Mouse (Mus musculus) retina, postnatal 7 days (tissue): ENCODE measurements at regions not wholly inside any gene's neighbourhood (a gene's known extent, or its start where the extent isn't known, plus 50 kb on each side); places are given as distances from the start of the nearest gene placed in this dataset.

Source experiments
- DNase-seq: peaks from one replicate; pipeline ENCODE4 v3.0.0-alpha.2; 2012; ENCODE audit warnings: low read depth, low spot score

DNA sequence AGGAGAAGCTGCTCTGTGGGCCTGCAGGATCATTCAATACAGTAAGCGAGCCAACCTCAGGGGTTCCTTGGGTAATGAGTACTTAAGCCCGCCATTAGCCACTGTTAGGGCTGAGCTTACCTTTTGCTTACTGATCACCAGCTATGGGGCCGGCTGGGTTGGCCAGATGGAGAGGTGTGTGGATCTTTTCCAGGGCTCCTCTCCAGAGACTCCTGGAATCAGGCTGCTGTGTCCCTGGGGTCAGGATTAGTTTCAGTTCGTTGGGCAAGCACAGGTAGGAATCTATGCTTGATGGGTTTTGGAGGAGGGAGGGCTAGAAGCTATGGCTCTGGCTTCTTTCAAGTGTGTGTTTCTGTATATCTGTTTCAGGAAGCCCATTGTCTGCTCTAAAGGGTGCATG, 175.7 kb upstream of the Gjb5 start:
- no peak for DNase-seq

DNA sequence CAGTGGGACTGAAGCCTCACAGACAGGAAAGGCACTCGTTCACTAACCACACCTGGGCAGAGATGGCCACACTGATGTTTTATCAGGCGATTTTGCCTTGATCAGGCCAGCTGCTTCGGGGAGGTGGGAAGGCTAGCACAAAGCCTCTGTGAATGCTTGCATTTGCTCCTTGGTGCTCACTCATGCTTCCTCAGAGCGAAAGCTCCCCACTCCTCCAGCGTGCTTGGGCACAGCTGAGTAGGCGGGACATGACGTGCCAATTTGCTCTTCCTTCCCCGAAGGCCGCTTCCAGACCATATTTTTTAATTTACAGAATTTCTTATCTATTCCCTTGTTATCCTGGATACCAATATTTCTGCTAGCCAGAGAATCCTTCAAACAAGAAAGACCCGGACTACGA, 172.8 kb upstream of the Gjb5 start:
- DNase-seq = no peak

DNA sequence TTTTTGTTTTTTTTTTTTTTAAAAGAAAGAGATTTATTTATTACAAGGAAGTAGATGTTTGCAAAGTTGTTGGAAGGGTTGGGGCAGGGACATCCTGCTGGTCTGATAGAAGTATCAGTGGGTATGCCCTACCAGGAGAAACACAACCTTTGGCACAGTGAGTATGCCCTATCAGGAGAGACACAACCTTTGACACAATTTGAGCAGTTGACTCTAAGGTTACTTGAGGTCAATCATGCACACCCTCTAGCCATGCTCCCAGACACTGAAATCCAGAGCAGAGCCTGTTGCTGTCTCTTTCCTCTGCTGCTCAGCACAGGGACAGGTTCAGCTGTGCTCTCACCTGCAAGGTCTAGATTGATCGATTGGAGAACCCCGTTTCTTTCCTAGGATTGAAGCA, 164.2 kb upstream of the Gjb5 start:
- DNase-seq = no peak

DNA sequence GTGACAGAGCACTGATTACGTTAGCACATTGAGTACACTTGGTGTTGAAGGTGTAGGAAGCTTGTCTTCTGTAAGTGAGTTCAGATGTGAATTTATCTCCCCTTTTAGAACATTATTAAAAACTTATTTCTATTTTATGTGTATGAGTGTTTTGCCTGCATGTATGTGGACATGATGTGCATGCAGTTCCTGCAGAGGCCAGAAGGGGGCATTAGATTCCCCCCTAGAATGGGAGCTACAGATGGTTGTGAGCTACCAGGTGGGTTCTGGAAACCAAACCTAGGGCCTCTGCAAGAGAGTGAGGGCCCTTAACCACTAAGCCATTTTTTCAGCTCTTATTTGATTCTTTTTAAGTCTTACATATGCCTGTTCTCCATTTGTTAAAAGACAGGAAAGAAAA, 160.0 kb upstream of the Gjb5 start:
- DNase-seq = no peak

DNA sequence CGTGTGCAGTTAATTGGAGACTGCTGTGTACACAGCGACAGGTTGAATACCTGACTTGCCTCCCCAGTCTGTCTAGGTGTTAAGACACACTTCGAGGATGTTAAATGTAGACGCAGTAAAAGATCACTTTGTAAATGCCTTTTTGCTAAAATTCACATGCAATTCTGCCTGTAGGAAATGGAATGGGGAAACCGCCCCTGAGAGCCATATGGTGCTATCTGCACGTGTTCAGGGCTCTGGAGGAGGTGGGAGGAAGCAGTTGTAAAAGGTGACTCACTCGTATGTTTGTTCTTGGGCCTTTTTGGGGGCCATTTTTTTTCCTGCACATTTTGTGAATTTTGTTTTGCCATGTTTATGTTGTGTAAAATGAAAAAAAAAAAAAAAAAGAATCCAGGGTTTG, 159.6 kb upstream of the Gjb5 start:
- no peak for DNase-seq

DNA sequence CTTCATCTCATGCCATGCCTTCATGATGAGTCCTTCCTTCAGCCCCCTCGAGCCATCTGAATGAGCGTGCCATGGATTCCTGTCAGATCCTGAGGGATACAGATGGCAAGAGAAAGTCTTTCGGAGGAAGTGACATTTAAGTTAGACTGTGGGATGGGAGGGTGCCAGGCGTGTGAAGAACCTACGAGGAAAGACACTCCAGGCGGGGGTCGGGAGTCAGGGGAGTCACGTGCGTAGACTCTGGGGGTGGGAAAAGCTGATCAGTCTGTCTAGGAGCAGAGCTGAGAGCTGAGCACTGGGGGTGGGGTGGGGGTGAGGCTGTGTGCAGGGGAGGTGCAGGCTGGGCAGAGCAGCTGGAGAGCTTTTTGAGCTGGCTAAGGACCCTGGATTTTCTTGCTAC, 152.0 kb upstream of the Gjb5 start:
- no peak for DNase-seq

DNA sequence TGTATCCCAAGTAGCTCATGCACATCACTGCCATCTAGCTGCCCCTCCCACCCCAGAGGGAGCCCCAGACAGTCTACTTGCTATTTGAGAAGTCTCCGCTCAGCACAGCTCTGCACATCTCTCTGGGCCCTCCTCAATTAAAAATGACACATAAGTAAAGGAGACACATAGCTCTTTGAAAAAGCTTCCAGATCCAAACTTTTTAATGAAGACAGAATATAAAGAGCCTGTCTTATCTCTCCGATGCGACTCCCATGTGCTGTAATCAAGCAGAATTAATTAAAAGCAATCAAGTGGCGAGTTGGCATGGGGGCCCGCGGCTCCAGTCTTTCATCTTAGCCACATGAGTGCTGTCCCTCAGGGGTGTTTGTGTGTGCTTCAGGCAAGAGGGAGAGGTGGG, 144.6 kb upstream of the Gjb5 start:
- no peak for DNase-seq

DNA sequence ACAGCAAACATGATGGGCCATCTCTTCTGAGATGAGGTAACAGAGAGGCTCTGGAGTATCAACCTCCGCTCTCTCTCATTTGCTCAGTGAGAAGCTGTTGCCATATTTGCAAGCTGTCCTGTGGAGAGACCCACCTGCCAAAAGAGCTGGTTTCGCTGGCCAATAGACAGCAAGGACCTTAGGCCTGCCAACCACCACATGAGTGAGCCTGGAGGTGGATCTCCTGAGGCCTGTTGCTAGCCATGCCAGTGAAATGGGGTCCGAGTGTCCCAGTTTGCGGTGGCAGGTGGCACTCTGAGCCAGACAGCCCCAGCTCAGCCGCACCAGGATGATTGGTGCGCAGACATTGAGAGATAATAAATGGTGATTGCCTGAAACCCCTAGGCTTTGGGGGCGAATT, 143.9 kb upstream of the Gjb5 start:
- DNase-seq = no peak

DNA sequence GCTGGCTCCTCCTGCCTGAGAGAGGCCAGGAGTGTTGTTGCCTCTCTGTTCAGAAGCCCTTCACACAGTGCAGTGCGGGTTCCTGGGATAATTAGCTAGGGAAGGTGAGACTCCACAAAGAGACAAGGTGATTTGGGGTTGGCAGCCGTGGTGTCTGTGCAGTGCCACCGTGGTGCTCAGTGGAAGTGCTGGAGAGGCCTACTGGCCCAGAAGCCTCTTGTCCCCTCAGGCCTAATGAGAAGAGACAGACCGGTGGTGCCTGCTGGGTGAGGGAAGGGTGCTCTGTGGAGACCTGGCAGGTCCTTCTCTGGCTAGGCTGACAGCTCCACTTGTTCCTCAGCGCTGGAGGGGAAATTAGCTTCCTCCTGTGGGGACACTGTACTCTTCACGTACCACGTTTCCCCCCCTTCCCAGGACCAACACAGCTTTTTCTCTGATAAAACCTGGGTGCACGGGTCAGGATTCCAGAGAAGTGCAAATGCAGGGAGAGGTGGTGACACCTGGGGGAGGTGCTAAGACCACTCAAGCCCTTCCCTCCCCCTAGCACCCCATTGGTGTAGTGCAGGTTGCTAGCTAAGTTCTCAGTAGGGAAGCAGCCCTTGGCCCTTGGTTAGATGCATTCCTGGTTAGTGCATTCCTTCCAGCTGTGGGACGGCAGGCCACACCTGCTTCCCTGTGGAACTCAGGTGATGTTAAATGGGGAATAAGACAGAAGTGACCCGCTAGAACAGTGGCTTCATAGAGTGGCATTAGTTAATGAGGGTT, 129.2 kb upstream of the Gjb5 start:
- DNase-seq = no peak

DNA sequence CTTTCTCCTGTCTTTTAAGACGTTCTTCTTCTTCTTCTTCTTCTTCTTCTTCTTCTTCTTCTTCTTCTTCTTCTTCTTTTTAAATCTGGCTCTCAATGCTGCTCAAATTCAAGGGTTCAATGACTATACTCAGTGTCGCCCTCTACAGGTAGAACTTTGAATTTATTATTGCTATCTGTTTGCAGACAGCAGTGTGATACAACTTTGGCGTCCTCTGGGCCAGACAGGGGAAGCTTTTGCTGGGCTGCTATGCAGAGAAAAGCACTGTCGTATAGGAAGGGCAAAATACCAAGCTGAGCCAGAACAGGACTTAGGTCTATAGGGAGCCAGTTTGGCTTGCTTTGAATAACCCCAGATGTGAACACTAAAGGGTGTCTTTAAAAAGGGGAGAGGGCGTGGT, 127.3 kb upstream of the Gjb5 start:
- DNase-seq = no peak

DNA sequence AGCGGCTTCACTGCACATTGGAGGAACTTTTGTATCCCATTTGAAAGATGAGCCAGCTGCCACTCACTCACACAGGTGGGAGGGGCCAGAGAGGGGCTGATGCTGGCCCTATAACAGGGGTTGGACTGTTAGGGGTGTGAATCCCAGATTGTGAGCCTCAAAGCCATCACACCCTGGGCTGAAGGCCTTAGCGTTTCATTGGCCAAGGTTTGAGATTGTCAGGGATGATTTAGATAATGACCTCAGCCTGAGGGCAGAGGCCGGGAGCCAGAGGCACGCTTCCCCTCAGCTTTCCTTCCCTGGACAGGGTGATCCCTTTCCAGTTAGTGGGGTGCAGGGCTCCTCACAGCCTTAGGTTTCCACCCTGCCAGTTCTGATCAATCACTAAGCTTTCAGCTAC, 124.5 kb upstream of the Gjb5 start:
- no peak for DNase-seq

DNA sequence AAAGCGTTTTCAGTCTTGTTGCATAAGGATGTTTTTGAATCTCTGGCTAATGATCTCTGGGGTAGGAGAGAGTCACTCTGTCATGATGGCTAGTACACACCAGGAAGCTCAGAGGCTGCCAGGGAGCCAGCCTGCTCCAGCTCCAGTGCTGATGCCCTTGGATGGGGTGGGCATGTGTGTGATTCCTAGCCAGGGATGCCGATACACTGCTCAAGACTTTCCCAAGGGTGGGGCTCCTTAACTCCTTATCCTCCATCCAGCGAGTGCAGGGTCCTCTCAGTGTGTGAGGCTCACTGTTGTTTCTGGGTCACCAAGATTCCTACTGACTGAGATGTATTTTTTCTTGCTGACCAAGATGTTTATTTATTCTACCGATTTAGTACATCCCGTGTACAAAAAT, 122.4 kb upstream of the Gjb5 start:
- no peak for DNase-seq

DNA sequence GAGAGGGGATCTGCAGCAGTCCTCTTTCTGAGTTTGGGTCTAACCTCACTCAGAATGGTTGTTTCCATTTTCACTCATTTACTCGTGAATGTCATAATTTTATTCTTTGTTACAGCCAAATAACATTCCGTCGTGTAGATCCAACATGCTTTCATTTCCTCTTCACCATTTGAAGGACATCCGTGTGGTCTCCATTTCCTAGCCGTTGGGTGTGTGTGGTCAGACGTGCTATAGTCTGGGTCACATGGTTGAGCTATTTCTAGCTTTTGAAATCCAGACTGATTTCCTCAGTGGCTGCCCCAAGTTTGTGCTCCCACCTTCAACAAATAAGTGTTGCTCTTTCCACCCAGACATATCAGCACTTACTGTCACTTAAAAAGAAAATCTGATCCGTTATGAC, 111.9 kb upstream of the Gjb5 start:
- DNase-seq = no peak

DNA sequence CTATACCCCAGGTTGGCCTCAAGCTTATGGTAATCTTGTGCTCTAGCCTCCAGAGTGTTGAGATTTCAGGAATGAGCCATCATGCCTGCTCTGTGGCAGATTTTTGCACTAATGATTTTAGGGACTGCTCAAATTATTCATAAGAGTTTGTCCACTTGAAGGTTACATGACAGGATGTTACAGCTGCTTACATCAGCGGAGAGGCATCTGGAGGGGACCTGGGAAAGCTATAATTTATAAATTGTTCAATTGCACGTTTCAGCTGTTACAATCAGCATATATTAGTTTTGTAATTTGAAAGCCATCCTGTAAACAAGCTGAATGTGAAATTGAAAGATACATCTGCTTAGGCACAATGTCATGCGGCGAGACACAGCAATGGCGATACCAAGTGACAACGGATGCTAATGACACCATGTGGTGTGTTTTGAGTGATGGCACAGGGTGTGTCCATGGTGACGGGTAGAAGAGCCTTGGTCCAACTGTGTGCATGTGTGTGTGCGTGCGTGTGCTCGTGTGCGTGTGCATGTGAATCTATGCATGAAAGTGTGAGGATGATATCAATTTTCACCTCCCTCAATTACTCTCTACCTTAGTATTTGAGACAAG, 96.6 kb upstream of the Gjb5 start:
- DNase-seq = no peak

DNA sequence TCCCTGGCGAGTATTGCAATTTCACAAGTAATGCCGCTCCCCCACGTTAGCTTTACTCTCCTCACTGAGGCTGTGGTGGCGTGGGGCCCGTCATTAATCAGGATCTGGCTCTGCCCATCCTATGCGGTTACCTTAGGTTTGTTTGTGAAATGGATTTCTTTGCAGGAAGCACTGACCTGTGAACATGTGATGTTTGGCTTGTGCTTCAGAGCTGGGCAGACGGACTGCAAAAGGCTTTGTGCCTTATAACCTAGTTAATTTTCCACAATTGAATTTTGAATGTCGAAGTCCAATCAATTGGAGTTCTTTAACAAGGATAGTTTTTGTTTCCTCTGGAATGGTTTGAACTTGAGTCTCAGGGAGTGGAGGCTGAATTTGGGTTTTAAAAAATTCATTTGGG, 94.1 kb upstream of the Gjb5 start:
- DNase-seq = no peak

DNA sequence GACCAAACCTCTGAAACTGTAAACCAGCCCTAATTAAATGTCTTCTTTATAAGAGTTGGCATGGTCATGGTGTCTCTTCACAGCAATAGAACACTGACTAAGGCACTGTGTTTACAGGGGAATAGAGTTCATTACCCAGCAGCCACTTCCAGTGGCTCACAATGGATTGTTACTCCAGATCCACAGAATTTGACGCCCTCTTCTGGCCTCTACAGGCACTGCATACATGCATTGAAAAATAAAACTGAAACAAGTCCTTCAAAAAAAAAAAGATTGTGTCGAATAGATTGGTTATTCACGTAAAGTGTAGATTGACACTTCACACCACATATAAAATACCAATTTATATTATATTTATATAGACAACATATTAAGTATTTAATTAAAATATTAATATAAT, 87.3 kb upstream of the Gjb5 start:
- no peak for DNase-seq

DNA sequence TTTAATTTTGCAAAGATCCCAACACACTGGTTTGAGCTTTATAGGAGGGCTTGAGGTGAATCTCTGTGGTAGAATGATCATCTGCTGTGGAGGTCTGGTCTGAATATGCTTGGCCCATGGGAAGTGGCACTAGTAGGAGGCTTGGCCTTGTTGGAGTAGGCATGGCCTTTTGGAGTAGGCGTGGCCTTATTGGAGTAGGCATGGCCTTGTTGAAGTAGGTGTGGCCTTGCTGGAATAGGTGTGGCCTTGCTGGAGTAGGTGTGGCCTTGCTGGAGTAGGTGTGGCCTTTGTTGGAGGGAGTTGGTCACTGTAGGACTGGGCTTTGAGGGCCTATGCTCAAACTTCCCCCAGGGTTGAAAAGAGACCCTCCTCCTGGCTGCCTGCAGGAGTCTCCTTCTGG, 86.1 kb upstream of the Gjb5 start:
- DNase-seq = no peak

DNA sequence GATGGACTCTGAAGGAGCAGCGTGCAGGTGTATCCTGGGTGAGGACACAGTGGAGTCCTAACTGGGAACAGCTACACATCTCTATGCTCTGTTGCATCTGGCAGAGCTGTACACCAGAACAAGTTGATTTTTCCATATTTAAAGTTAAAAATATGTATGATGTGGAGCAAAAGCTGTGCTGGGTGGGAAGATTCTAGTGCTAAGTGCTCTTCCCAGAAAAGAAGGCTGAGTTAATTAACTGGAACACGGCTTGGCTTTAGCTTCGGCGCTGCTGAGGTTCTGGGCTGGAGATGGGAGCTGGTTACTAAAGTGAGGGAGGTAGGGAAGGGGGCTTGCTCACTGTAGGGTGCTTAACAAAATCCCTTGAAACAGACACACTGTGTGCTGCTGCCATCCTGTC, 84.0 kb upstream of the Gjb5 start:
- no peak for DNase-seq

DNA sequence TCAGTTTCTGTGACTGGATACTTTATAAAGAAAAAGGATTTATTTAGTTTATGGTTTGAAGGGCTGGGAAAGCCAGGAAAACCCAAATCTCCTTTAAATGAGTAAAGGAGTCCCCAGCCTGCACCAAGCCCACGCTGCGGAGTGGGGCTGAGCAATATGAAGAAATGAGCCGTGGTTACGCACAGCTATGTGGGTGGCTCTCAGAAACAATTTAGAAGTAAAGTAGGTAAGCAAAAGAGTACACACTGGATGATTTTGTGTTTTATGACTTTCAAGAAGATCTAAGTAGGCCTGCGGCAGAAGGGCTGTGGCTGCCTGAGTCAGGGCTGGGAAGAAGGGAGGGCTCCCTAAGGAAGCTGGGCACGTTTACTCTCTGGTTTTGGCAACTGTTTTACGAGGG, 82.6 kb upstream of the Gjb5 start:
- DNase-seq = no peak

DNA sequence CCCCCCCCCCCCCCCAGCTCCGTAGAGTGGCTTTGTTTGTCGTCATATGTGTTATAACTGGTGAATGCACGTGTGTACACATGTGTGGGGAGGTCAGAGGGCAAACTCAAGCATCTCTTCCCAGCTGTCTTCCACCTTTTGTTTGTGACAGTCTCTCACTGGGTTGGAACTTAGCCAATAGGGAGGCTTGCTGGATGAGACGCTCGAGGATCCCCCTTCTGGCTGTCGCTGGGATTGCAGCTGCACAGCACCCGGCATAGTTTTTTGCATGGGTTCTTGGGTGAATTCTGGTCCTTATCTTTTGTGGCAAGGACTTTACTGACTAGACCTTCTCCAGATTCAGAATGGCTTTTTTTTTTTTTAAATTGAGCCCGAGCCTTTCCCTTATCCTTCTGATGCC, 77.1 kb upstream of the Gjb5 start:
- peak; percentile 53 for DNase-seq

DNA sequence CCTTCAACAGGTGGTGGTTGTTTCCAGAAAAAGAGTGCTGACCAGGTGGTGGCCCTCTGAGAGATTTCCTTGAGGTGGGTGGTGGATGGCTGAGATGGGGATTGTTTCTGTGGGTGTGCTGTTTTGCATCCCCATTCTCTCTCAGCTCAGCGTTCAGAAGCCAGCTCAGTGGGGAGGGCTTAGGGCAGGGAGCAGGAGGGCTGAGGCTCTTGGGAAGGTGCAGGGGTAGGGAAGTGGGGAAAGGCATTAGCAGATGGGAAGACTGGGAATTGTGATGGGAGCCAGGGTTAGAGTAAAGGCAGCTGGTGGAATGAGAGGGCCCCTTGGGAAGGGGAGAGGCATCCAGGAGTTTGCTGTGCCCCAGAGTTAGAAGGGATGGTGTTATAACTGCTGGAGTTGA, 72.3 kb upstream of the Gjb5 start:
- DNase-seq = no peak

DNA sequence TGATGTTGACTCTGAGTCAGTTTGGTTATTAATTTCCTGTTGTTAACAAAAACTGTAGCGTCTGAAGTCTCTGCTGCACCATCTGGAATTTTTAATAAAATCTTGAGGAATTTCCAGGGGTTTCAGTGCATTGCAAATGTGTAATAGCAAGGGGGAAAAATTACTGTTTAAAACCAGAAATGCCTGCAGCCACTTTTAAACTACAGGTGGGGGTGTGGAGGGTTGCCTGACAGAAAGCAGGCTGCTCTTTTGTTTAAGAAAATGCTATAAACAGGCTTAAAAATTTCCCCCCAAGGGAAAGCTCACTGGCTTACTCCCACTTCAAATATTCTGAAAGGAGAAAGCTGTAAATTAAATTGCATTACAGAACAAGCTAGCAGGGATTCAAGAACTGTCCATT, 71.8 kb upstream of the Gjb5 start:
- DNase-seq = no peak

DNA sequence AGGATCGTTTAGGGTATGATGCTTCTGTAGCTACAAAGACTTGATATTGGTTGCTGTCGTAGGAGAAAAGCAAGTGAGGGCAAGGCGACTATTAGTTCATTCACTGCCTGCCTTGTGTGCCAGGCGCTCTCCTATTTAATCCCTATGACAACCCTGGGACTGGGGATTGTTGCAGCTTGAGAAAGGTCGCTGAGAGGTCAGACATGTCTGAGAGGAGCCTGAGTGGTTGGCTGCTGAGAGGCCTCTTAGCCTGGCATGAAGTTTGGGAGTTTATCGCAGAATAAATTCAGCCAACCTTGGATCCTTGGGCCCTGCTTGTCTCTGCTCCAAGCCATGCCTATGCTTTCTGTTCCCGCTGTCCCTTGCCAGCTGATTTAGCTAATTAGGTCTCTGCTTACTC, 65.9 kb upstream of the Gjb5 start:
- no peak for DNase-seq

DNA sequence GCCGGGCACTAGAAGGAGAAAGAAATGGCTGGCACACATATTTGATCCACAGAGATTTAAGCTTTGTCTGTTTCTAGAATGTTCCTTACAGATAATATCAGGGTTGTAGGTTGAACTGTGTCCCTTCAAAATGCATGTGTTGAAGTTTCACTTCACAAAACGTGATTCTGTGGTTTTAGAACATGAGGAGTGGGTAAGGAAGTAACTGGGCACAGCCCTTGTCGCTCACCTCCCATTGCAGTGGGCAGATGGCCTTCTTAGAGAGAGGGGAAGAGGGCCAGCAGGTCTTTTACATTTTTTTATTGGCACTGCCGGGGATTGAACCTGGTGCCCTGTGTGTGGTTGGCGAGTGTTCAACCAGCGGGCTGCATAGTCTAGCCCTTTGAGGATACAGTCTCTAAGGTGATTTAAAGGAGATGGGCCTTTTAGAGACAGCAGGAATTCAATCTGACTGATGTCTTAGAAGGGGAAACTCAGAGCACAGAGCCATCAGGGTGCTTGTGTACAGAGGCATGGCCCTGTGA, 64.0 kb upstream of the Gjb5 start:
- DNase-seq = no peak
